Mouse (Mus musculus) layer of hippocampus, adult 8-10 months (tissue): ENCODE data around the gene Lgals3bp. TPM values are rescaled to one million over a fixed set of nuclear protein-coding genes. Genes with fewer than 3 reads are reported as not detected.
A peak's percentile ranks its signal among the peaks of the same experiment; 100 is the strongest.
"Not testable (repeated sequence)": the region's sequence is repeated elsewhere in the genome, so short reads cannot be mapped to it uniquely, and the experiment has no call there.

ENCODE experiments used
- DNase-seq, 2 experiments: peaks; one replicate each; pipeline ENCODE4 v3.0.0; 2022; ENCODE audit warnings: low spot score in 2 of 2
- total RNA-seq, 4 experiments: library from RNA; stranded (reverse); gene quantifications; 2 replicates each; pipeline ENCODE4 v1.2.4; 2022

Lgals3bp gene
- total RNA-seq, 4 experiments from 2014 or later: 17.0 to 100 (median 50.4) TPM

DNA sequence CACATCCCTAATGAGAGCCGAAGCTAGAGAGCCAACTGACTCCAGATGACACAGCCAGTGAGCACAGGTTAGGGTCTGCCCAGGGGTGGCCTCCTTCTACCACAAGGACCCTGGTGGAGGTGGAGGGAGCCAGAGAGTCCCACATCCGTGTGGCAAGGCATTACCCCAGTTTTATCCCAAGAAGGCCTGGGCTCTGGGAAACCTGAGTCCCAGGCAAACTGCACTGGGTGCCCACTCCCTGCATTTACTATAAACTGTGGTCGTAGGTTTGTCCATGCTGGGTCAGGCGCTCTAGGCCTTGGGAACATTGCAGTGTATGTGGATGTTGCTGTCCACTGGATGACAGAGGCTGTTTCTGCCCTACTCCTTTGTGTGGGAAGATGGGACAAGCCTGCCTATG is 697 bp downstream of the Lgals3bp start:
- no peak for DNase-seq

DNA sequence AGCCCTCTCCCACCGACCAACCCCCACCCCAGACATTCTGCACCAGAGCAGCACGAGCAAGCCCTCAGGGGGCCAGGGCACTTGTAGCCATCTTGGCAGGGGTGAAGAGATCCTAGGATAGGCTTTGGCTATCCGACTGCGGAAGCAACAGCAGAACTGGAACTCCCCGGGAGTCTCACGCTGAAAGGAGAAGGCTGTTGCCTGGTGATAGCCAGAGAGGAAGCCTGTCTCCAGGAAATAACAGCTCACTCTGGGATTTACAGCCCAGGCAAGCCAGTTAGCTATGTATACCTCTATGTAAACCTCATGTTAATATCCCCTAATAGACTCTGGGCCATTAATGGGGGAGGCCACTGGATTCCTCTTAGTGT is 1.3 kb downstream of the Lgals3bp start:
- DNase-seq: no peak

DNA sequence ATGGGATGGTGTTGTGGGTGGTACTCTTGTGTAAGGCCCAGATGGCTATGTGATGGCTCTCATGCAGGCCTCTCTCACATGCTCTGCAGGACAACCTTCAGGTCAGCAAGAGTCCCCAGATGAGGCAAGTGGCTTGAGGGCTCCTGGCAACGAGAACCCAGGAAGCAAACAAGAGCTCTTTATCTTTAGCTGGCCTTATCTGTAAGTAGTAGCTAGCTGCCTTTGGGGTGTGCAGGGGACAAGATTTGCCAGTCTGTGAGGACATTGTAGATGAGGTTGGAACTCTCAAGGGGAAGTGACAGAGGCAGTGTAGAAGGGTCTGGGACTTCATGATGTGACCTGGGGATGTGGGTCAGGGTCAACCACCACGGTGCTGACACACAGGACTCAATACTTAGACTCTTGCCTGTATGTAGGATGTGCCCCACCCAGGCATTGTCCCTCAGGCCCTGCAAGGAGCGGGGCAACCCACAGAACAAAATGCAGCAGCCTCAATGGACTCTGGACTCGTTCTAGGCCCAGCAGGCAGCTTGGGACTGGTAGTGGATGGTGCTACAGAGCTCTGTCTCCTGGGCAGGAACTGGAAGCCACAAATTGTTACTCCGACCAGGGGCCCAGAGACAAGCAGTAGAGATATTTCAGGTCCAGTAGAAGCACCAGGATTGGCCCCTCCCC is 1.9 kb downstream of the Lgals3bp start:
- DNase-seq: no peak

DNA sequence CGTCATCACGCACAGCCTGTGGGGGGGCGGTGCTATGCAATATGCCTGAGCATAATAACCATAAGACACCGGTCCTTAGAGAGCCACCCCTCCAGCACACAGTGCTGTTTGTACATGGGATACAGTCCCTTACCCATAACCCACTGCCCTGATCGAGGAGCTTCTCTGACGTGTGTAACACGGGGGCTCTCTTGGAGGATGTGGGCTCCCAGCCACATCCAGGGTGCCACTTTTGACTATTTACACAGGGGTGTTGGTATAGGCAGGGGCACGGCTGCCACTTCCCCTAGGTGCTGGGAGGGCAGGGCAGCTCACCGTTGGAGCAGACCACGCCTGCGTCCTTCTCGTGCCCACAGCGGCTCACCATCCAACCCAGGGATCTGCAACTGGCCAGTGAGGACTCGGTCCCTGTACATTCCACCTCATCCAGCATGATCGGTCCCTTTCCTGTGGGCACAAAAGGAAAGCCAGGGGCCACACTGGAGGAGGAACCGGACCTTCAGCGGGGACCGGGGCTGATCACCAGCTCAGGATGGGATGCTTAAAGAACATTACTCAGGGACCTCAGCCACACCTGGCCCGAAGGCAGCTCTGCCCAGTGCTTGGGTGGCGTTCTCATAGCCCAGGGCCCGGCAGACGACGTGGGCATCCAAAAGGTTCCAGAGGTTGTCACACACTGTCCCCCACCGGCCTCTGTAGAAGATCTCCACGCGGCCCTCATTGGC is 3.9 kb downstream of the Lgals3bp start:
- no peak for DNase-seq

GRCm38 (mm10) chr11:118394538-118394937 is 7.4 kb downstream of the Lgals3bp start:
- DNase-seq: no peak

- no peak for DNase-seq
These were observed 7.9 kb downstream of the Lgals3bp start for GRCm38 (mm10) chr11:118393991-118394390.

GRCm38 (mm10) chr11:118387816-118388215 is 14.1 kb downstream of the Lgals3bp start:
- not testable (repeated sequence) for DNase-seq

DNA sequence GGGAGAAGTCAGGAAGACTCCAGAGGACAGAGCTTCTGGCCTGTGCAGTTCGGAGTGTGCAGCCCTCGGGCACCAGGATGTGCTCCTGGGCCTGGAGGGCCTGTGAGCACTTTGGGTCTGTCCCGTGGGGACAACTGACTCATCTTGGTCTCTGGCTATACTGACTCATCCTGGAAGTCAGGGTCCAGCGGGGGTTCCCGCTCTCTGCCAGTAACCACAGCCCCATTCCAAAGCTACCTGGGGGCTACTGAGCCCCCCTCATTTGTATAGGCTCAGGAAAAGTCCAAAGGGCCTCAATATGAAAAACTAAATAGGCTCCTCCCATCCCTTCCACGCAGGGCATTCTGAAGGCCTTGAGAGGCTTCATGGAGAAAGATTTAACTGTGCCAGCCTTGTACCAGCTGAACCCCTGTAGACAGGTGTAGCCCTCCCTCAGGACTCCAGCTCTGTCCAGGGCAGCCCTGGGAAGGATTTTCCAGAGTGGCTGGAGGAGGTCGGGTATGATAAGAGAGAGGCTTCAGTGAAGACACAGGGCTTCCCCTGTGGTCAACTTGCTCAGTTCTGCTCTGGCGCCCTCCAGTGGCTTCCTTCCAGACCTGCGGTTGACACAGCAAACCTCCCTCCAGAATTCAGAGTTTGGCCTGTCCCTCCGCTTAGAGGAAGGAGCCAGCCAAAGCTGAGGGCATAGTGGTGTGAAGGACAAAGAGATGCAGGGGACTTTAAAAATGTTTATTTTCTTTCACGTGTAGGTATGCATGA is 22.5 kb downstream of the Lgals3bp start:
- peak; percentile 72 to 81 for DNase-seq

DNA sequence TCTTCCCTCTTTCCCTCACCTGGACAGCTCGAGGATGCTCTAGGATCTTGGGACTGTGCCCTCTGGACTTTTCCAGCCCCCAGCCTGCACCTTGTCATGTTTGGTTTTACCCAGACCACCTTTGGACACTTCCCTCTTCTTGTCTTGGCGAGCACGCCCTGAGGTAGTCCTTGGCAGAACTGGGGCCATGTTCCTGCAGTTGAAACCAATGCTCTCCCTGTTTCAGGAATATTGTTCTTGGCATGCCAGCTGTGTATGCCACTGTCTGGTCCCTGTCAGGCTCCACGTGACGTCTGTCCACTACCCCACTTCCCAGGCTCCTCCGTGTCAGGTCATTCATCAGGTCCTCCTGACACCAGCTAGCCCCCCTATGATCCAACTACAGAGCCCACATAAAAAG is 23.2 kb downstream of the Lgals3bp start:
- no peak for DNase-seq

DNA sequence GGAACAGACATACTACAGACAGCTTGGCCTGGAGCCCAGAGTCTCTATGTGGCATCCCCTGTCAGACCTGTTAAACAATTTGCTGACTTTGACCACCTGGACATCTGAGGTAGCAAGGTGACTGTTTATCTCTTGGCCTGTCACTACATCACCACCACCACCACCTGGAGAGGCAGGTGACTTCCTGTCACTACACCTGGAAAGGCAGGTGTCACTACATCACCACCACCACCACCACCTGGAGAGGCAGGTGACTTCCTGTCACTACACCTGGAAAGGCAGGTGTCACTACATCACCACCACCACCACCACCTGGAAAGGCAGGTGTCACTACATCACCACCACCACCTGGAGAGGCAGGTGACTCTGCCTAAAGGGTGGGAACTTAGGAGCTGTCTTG is 25.6 kb downstream of the Lgals3bp start:
- DNase-seq: not testable (repeated sequence)

- no peak for DNase-seq
These were observed 26.0 kb downstream of the Lgals3bp start for GRCm38 (mm10) chr11:118375881-118376280.

- DNase-seq: no peak
These were observed 26.4 kb downstream of the Lgals3bp start for GRCm38 (mm10) chr11:118375461-118375860.

DNA sequence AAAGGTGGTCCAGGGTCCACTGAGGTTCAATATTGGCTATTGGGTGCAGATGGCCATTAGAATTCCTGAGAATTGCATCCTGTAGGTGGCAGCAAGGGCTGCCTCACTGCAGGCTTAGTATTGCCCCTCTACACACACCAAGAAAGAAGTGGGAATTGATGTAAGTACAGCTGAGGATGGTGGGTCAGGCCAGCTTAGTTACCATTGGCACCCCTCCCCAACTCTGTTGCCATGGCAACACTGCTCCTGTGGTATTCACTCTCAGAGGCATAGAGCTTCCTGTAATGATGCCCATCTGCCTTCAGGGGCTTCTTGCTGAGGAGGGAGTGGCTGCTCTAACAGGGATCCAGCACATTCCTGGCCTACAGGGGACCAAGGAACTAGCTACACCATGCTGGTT is 26.9 kb downstream of the Lgals3bp start:
- no peak for DNase-seq

DNA sequence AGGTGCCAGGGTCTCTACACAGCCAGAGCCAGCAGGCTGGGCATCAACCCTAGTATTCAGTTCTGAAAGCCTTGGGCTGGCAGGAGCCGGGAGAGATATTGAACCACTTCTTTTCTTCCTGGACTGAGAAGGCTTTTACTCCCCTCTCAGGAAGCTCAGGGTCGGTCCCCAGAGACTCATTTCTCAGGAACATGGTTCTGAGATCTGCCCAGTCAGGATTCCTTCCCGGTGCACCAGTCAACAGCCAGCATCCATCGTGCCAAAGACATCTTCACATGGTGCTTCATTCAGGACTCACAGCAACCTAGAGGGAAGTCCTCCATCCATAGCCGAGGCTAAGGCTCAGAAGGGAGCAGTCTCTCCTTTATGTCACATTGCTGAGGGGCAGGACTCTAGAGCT is 27.4 kb downstream of the Lgals3bp start:
- DNase-seq: no peak

DNA sequence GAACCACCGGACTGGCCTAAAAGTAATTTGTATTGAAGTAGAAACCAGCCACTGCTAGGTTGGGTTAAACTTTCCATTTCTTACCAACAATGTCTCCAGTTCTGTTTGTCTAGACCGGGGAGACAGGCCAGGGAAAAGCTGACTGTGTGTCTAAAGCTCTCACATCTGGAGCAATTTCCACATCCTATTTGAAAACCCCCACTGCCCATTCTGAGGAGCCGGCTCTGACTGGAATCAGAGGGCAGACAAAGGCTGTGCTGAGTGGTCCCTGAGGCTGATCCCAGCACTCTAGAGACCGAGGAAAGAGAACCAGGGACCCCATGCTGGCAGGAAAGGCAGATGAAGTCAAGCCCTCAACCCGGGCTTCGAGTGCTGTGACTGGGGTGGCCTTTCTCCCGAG is 29.3 kb downstream of the Lgals3bp start:
- no peak for DNase-seq

- no peak for DNase-seq
These were observed 30.0 kb downstream of the Lgals3bp start for GRCm38 (mm10) chr11:118371876-118372275.

- no peak for DNase-seq
These were observed 32.2 kb downstream of the Lgals3bp start for GRCm38 (mm10) chr11:118369657-118370056.

- DNase-seq: no peak
These were observed 32.6 kb downstream of the Lgals3bp start for GRCm38 (mm10) chr11:118369251-118369650.

GRCm38 (mm10) chr11:118368330-118368729 is 33.6 kb downstream of the Lgals3bp start:
- DNase-seq: no peak

GRCm38 (mm10) chr11:118366559-118366958 is 35.3 kb downstream of the Lgals3bp start:
- no peak for DNase-seq

GRCm38 (mm10) chr11:118366108-118366507 is 35.8 kb downstream of the Lgals3bp start:
- no peak for DNase-seq

DNA sequence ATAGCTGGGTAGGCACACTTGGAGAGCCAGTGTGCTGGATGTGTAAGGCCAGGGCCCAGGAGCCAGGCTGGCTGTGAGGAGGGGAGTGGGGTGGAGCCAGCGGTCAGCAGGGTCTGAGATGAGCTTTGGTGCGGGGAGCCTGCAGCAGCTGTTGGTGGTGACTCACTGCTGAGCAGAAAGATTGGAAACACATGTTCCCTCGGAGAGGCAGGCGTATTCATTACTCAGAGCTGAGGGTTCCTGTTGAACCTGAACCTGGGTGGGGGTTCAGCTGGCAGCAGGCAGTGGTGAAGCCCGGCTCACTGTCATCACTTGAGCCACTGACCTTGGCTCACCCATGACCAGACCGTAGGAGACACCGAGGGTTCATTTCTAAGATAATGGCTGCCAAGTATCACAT is 36.7 kb downstream of the Lgals3bp start:
- DNase-seq: no peak
